In the genomic region with DNA sequence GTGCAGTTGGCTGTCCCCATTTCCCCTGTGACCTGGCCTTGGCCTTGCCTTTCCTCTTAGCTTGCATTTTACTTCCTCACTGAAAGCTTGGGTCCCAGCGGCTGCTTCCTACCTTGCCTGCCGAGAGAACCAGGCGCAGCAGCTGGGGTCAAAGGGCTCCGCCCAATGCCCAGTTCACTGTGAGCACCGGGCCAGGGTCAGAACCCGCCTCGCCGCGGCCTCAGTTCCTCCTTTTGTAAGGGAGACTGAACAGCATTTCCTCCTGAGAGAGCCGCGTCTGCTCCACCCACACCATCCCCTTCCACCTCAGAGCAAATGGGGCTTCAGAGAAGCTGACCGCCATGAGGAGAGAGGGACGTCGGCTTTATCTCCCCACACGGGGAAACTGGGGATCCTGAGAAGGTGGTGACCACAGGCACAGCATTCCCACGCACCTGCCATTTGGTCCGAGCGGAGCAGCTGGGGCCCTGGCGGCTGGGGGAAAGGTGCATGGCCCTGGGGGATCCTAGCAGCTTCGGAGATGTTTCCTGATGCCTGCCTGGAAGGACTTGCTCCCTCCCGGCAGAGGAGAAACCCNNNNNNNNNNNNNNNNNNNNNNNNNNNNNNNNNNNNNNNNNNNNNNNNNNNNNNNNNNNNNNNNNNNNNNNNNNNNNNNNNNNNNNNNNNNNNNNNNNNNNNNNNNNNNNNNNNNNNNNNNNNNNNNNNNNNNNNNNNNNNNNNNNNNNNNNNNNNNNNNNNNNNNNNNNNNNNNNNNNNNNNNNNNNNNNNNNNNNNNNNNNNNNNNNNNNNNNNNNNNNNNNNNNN, we compare ENCODE assay signal across 8 mouse cellular contexts. TPM values are rescaled to one million over a fixed set of nuclear protein-coding genes. Genes with fewer than 3 reads are reported as not detected.
DNase-seq lines count a peak whose midpoint lies in the region; ATAC-seq and TF ChIP-seq lines count a peak whose summit lies in the region.

No protein-coding gene starts in this region.

- TF ChIP-seq CTCF in kidney, postnatal 0 days (IDR thresholded peaks at IDR 0.05; ENCODE audit: low read depth), result no peak

- peak overlapping the region; percentile 96 for H3K27ac ChIP-seq in brown adipose tissue, adult 24 weeks (replicated peaks; ENCODE audit: low read depth, low read length)
- H3K27ac ChIP-seq in heart, embryonic 15.5 days, result peak overlapping the region; percentile 80
- H3K27ac ChIP-seq in kidney, postnatal 0 days, result peak overlapping the region; percentile 81
- H3K27ac ChIP-seq in stomach, embryonic 16.5 days (ENCODE audit: low read length), result peak overlapping the region; percentile 73

- peak overlapping the region; percentile 60 for H3K4me3 ChIP-seq in brown adipose tissue, adult 24 weeks (ENCODE audit: insufficient read depth, low read depth, low read length)
- H3K4me3 ChIP-seq in heart, embryonic 15.5 days, result peak overlapping the region; percentile 37
- no peak overlapping the region for H3K4me3 ChIP-seq in kidney, postnatal 0 days (replicated peaks; ENCODE audit: low read depth, low read length)
- peak overlapping the region; percentile 30 for H3K4me3 ChIP-seq in stomach, embryonic 16.5 days (replicated peaks; ENCODE audit: low read length)

- H3K9ac ChIP-seq in heart, embryonic 15.5 days, result peak overlapping the region; percentile 45
- peak overlapping the region; percentile 49; the same call in 1 of the 2 replicates for H3K9ac ChIP-seq in kidney, postnatal 0 days (ENCODE audit: low read depth, low read length)
- H3K9ac ChIP-seq in stomach, embryonic 16.5 days (ENCODE audit: low read length), result peak overlapping the region; percentile 19

- no peaks in the 10 kb centered on the region for H3K36me3 ChIP-seq in heart, embryonic 15.5 days
- H3K36me3 ChIP-seq in kidney, postnatal 0 days (ENCODE audit: insufficient read depth, low read length), result no peaks in the 10 kb centered on the region
- no peaks in the 10 kb centered on the region for H3K36me3 ChIP-seq in stomach, embryonic 16.5 days (ENCODE audit: control insufficient read depth, insufficient read depth, low read length)

- H3K4me1 ChIP-seq in brown adipose tissue, adult 24 weeks (ENCODE audit: control insufficient read depth, insufficient read depth, insufficient read length, low read length), result peaks cover 11% of the 10 kb centered on the region
- peaks cover 26% of the 10 kb centered on the region for H3K4me1 ChIP-seq in heart, embryonic 15.5 days (replicated peaks)
- H3K4me1 ChIP-seq in kidney, postnatal 0 days (replicated peaks; ENCODE audit: insufficient read depth, low read length), result peaks cover 31% of the 10 kb centered on the region; the same call in 1 of the 2 replicates
- peaks cover 27% of the 10 kb centered on the region for H3K4me1 ChIP-seq in stomach, embryonic 16.5 days (ENCODE audit: control insufficient read depth, insufficient read depth, low read length)

- H3K4me2 ChIP-seq in heart, embryonic 15.5 days, result peak overlapping the region; percentile 53
- peak overlapping the region; percentile 41 for H3K4me2 ChIP-seq in kidney, postnatal 0 days (ENCODE audit: low read length)
- peak overlapping the region; percentile 30 for H3K4me2 ChIP-seq in stomach, embryonic 16.5 days (ENCODE audit: low read depth, low read length)

- H3K9me3 ChIP-seq in heart, embryonic 15.5 days (replicated peaks), result no peaks in the 10 kb centered on the region
- H3K9me3 ChIP-seq in kidney, postnatal 0 days (replicated peaks; ENCODE audit: low read length), result no peaks in the 10 kb centered on the region
- no peaks in the 10 kb centered on the region for H3K9me3 ChIP-seq in stomach, embryonic 16.5 days (replicated peaks; ENCODE audit: control insufficient read depth, low read length)

- peak; percentile 37; the same call in 1 of the 2 replicates for ATAC-seq in heart, embryonic 15.5 days (replicated peaks; ENCODE audit: insufficient number of reproducible peaks, insufficient read depth, low FRiP score, low read depth)
- peak; percentile 23; the same call in 1 of the 2 replicates for ATAC-seq in kidney, postnatal 0 days (replicated peaks; ENCODE audit: low FRiP score, low read depth)
- peak; percentile 43; the same call in 1 of the 2 replicates for ATAC-seq in stomach, embryonic 16.5 days (ENCODE audit: insufficient read depth, low FRiP score)

- H3K27me3 ChIP-seq in heart, embryonic 15.5 days, result no peaks in the 10 kb centered on the region
- H3K27me3 ChIP-seq in kidney, postnatal 0 days (ENCODE audit: insufficient read depth, low read length), result no peaks in the 10 kb centered on the region
- no peaks in the 10 kb centered on the region for H3K27me3 ChIP-seq in stomach, embryonic 16.5 days (ENCODE audit: control insufficient read depth, insufficient read depth, low read length)

- peak; percentile 65 to 82 for DNase-seq in adrenal gland, adult (ENCODE audit: inconsistent age in 2 of 2, low spot score in 1 of 2)
- no peak for DNase-seq in adrenal gland, postnatal 4 days (ENCODE audit: low spot score in 2 of 2)
- peak; percentile 70 for DNase-seq in kidney, postnatal 0 days (ENCODE audit: low spot score)
- peak; percentile 83 to 86 for DNase-seq in lung, postnatal 4 days
- DNase-seq in right cerebral cortex, postnatal 4 days, result no peak

- 20% methylated on average over 21 of the region's 21 CpGs for WGBS in heart, embryonic 15.5 days
- WGBS in kidney, postnatal 0 days, result 26% methylated on average over 21 of the region's 21 CpGs
- WGBS in stomach, embryonic 16.5 days, result 23% methylated on average over 21 of the region's 21 CpGs

RNA-seq across cellular contexts. Expression of a gene that starts 42.9 kb away (rescaled TPM):
- 100 to 1,000 TPM; 194 to 200 TPM for total RNA-seq in adrenal gland, postnatal 4 days (2021)
- polyA plus RNA-seq in brown adipose tissue, adult 24 weeks (2012; ENCODE audit: insufficient read depth, insufficient read length, missing spikeins), result 113 and 141 TPM in 2 replicates
- polyA plus RNA-seq in heart, embryonic 15.5 days (2015; fragmentation: Nextera tagmentation; extraction: Ambion mirVana), result 179 and 216 TPM in 2 replicates
- polyA plus RNA-seq in kidney, postnatal 0 days (2015; fragmentation: Nextera tagmentation; extraction: Ambion mirVana), result 256 and 262 TPM in 2 replicates
- polyA plus RNA-seq in stomach, embryonic 16.5 days (2015; fragmentation: Nextera tagmentation; extraction: Ambion mirVana), result 267 and 298 TPM in 2 replicates

RNA-seq across cellular contexts. Expression of a gene that starts 51.0 kb away (rescaled TPM):
- total RNA-seq in adrenal gland, postnatal 4 days (2021), result 10 to 100 TPM; 13.2 to 14.8 TPM
- polyA plus RNA-seq in brown adipose tissue, adult 24 weeks (2012; ENCODE audit: insufficient read depth, insufficient read length, missing spikeins), result 1.6 TPM in 1 of 2 replicates, not detected in the other
- 14.0 and 19.5 TPM in 2 replicates for polyA plus RNA-seq in heart, embryonic 15.5 days (2015; fragmentation: Nextera tagmentation; extraction: Ambion mirVana)
- 33.9 and 36.1 TPM in 2 replicates for polyA plus RNA-seq in kidney, postnatal 0 days (2015; fragmentation: Nextera tagmentation; extraction: Ambion mirVana)
- 15.5 and 15.9 TPM in 2 replicates for polyA plus RNA-seq in stomach, embryonic 16.5 days (2015; fragmentation: Nextera tagmentation; extraction: Ambion mirVana)

Comparison
In these comparisons a context has a peak if more than half of its experiments do, and no peak if none do; other contexts are left out.
1. DNase-seq: peak in adrenal gland, adult (2 of 2), kidney, postnatal 0 days (single experiment) and lung, postnatal 4 days (2 of 2); none in adrenal gland, postnatal 4 days (0 of 2) and right cerebral cortex, postnatal 4 days (single experiment).
2. Peak in every context shown above with its lines, with median percentiles within 50 percentile points of each other: H3K27ac ChIP-seq, ATAC-seq, H3K4me2 ChIP-seq and H3K9ac ChIP-seq.